Comparison of ENCODE assay signal across 11 mouse cellular contexts in genomic region chr14:17850355-17850754, GRCm38 (mm10).
"Had no signal": no experiment of that assay in that cellular context is flagged by ENCODE, and none has a peak within 500 bp of the region (broad histone marks: within the 10 kb centered on the region; RNA-seq: fewer than 3 reads in every experiment).

No protein-coding gene starts in this region.

- H3K4me2 ChIP-seq: limb, embryonic 13.5 days; midbrain, embryonic 12.5 days; neural tube, embryonic 13.5 days; stomach, embryonic 15.5 days had no signal

- H3K36me3 ChIP-seq: limb, embryonic 13.5 days; midbrain, embryonic 12.5 days; neural tube, embryonic 13.5 days; stomach, embryonic 15.5 days had no signal

- H3K9ac ChIP-seq: limb, embryonic 13.5 days; liver, embryonic 14.5 days; midbrain, embryonic 12.5 days; neural tube, embryonic 13.5 days; stomach, embryonic 15.5 days had no signal

- DNase-seq: kidney, adult 11 months; left cerebral cortex, postnatal 4 days; right cerebral cortex, postnatal 14 days; thymus, adult 2 months; thymus, postnatal 36 days had no signal

- H3K27ac ChIP-seq: limb, embryonic 13.5 days; liver, embryonic 14.5 days; midbrain, embryonic 12.5 days; neural tube, embryonic 13.5 days; stomach, embryonic 15.5 days had no signal

- H3K9me3 ChIP-seq: limb, embryonic 13.5 days; midbrain, embryonic 12.5 days; neural tube, embryonic 13.5 days; stomach, embryonic 15.5 days had no signal

- H3K4me1 ChIP-seq: limb, embryonic 13.5 days; midbrain, embryonic 12.5 days; neural tube, embryonic 13.5 days; stomach, embryonic 15.5 days had no signal

- H3K4me3 ChIP-seq: limb, embryonic 13.5 days; midbrain, embryonic 12.5 days; neural tube, embryonic 13.5 days; stomach, embryonic 15.5 days had no signal

- ATAC-seq: midbrain, embryonic 16.5 days had no signal

- H3K27me3 ChIP-seq: limb, embryonic 13.5 days; midbrain, embryonic 12.5 days; neural tube, embryonic 13.5 days; stomach, embryonic 15.5 days had no signal
